Mouse (Mus musculus) induced T-regulatory cell, adult 2 months (primary cell): Measurements from ENCODE around the gene Tmem100.

Experiments used
- DNase-seq: peaks from one replicate; pipeline ENCODE4 v3.0.0-alpha.2; 2012; ENCODE audit warnings: low read depth

Gene Tmem100

GRCm38 (mm10) chr11:90015281-90015680 is 14.9 kb upstream of the Tmem100 start:
- no peak for DNase-seq

GRCm38 (mm10) chr11:90019161-90019560 is 11.0 kb upstream of the Tmem100 start:
- DNase-seq: peak; percentile 68

GRCm38 (mm10) chr11:90025891-90026801 is 4.0 kb upstream of the Tmem100 start:
- DNase-seq: no peak

- no peak for DNase-seq
Measured at GRCm38 (mm10) chr11:90026802-90027174, 3.4 kb upstream of the Tmem100 start.

- no peak for DNase-seq
Measured at GRCm38 (mm10) chr11:90027216-90027615, 2.9 kb upstream of the Tmem100 start.

DNA sequence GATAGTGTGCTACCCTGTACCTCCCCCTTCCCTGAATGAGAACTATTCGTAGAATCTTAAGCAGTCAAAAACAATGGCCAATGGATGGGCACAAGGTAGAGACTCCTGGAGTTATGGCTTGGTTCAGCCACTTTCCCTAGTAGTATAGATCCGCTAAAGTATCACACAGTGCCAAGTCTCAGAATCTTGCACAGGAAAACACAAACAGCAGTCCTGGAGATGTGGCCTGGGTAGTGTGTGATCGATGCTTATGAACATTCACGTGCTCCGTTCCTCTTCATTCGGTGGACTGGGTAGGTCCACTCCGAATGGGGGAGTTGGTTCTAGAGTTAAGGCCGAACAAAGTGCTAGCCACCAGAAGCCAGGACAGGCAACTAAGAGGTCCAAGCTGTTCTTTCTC is 1.4 kb upstream of the Tmem100 start:
- DNase-seq: no peak

DNA sequence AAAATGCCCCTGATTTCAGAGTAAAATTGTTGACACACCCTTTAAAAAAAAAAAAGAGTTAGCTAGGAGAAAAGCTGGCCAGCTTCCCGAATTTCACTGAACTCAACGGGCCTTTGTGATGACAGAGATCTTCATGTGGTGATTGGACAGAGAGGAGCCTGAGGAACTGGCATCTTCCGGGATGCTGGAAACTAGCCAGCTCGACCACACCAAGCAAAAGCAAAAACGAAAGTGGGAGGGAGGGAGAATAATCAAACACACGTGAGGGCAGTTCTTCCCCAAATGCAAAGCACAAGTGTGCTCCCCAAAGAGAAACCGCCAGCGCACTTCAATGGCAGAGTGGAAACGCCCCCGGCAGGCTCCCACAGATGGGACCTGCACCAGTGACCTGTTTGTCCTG is 794 bp upstream of the Tmem100 start:
- DNase-seq: peak; percentile 39

GRCm38 (mm10) chr11:90030557-90030956 is 409 bp downstream of the Tmem100 start:
- no peak for DNase-seq

DNA sequence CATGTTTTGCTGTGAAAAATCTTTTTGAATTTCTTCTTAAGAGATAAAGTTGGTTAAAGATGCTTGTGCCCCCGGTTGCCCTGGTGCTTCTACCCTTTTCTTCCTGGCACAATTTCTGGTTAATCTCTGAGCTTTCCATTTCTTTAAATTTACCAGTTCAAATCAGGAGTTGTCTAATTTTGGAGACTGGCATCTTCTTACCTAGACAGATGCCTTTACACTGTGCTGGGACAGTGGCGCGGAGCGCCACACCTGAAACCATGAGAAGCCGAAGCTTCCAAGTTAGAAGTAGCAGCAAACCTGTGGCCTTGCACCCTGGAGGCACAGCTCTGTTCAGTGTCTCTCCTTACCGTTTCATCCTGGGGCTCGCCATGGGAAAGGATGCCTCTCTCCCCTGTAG is 928 bp downstream of the Tmem100 start:
- no peak for DNase-seq

GRCm38 (mm10) chr11:90032807-90033206 is 2.7 kb downstream of the Tmem100 start:
- no peak for DNase-seq

- DNase-seq: no peak
Measured at GRCm38 (mm10) chr11:90033442-90033841, 3.3 kb downstream of the Tmem100 start.

- DNase-seq: no peak
Measured at GRCm38 (mm10) chr11:90034646-90035045, 4.5 kb downstream of the Tmem100 start.

DNA sequence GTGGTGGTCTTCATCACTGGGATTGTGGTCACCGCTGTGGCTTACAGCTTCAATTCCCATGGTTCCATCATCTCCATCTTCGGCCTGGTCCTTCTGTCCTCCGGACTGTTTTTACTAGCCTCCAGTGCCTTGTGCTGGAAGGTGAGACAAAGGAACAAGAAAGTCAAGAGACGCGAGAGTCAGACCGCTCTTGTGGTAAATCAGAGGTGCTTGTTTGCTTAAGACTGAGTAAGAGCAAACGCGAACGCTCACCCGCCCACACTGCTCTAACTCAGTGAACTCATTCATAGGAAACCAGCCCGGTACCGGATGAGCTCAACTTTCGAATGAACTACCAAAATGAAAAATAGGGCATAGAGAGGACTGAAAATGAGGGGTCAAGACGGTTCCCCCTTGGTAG is 5.4 kb downstream of the Tmem100 start:
- no peak for DNase-seq

DNA sequence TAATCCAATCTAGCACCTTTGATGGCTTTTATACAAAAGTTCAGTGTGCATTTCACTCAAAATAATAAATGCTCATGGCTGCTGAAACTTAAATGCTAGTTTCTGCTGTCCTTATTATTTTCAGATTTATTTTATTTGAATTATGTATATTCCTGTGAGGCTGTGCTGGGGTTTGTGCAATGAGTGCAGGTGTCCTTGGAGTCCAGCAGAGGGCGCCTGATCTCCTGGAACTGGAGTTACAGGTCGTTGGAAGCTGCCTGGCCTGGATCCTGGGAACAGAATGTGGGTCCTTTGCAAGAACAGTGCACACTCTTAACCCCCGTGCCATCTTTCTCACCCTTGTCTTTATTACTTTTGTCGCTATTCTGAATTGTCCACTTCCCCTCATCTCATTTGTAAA is 6.3 kb downstream of the Tmem100 start:
- DNase-seq: peak; percentile 9

DNA sequence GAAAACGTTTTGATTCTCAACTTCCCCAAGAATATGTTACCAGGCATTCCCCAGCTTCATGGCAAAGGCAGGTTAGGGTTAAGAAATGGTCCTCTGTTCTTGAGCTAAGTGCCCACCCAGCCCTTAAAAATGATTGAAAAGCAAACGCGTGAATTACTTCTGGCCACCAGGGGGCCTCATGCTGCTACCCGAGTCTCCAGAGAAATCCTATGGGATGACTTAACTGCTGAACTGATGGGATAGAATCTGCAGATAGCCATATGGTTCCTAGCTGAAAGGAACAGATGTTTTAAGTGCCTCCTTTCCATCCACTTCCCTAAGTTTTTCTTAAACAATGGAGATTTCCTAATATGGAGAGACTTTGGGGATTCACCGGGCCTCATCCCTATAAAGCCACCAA is 7.9 kb downstream of the Tmem100 start:
- peak; percentile 20 for DNase-seq

GRCm38 (mm10) chr11:90044459-90044858 is 14.3 kb downstream of the Tmem100 start:
- no peak for DNase-seq

GRCm38 (mm10) chr11:90046211-90046610 is 16.1 kb downstream of the Tmem100 start:
- DNase-seq: no peak

DNA sequence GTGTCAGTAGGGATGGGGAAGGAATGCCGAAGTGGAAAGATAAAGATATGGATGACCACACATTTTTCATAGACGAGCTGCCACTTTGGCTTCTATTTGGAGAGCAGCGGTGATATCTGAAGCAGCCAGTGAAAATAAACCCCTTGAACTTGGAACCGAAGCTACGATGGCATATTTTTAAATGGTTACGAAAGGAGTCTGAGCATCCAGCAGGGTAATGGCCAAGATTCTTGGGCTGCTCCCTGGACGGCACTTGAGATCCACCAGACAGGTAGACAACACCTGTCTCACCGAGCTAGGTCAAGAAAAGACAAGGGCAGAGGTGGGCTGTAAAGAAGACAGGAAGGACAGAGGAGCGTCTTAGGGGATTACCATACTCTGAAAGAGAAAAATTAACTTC is 17.1 kb downstream of the Tmem100 start:
- DNase-seq: no peak

GRCm38 (mm10) chr11:90050016-90050415 is 19.9 kb downstream of the Tmem100 start:
- DNase-seq: no peak

DNA sequence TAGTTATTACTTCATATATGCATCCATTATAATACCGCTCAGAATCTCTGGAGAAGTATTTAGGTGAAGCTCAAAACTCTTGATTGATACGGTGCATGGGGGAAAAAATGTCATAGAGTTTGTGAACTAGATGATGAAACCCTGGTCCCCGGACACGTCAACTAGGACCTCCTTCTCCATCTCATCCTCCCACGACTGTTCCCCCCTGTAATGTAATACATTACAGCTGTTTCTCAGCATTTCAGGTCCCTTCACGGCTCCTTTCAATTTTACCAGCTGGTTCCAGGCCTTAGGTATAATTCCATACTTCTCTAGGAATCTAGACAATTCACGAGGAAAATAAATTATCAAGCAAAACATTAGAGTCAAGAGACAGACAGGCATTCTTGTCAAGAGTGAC is 22.6 kb downstream of the Tmem100 start:
- DNase-seq: no peak

DNA sequence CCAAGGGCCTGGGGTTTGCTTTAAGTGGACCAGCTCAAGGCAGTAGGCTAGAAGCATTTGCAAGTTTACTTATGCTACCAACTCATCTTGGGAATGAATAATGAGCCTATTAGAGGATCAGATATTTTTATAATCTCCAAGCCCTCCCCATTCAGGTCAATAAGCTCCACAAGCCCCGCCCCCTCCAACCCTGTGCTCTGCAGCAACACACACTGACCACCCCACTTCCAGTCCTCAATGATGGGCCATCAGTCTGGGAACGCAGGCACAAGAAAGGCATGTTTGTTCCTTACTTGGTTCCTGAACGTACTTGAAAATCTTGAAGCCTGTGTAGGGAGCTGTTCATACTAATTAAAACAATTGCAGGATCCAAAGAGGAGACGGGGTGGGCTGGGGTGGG is 23.7 kb downstream of the Tmem100 start:
- DNase-seq: no peak

DNA sequence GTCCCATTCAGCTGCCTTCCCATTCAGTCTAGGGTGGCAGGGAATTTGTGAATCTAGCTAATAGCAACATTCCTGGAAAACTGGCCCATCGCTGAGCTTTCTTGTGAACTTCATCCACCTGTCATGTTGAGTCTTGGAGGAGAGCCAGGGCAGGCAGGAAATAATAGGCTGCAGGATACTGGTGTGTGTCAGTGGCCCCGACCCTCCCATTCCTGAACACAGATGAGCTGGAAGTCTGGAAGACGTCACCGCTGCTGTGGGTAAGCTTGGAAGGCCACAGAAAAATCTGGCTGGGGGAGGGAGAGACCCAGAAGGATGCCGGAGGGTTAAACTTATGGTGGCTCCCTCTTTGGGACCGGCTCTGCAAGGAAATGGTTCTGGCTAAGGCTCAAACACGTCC is 24.3 kb downstream of the Tmem100 start:
- no peak for DNase-seq

DNA sequence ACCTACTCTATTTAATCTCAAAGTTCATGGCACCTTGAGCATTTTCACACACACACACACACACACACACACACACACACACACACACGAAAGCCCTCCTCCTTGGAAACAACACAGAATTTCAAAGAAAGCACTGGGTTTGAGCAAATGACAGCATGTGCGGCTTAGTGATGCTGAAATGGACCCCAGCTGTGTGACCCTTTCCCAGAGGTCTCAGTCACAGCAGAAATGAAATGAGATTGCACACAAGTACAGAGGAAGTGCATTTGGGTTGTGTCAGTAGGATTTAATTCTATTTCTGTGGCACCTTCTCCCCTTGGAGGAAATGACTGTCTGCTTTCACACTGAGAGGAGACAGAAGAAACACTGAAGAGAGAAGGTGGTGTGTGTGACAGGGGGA is 26.9 kb downstream of the Tmem100 start:
- no peak for DNase-seq

GRCm38 (mm10) chr11:90059241-90059640 is 29.1 kb downstream of the Tmem100 start:
- no peak for DNase-seq
